Mouse (Mus musculus) 3T3-L1 (cell line): ENCODE results near the gene Gimap4.
A peak's percentile ranks its signal among the peaks of the same experiment; 100 is the strongest.
"Not testable (repeated sequence)": the region's sequence is repeated elsewhere in the genome, so short reads cannot be mapped to it uniquely, and the experiment has no call there.

Experiments used
- DNase-seq: peaks from one replicate; pipeline ENCODE4 v3.0.0-alpha.2; 2015; ENCODE audit warnings: low read depth, low spot score

Gimap4 gene

GRCm38 (mm10) chr6:48675931-48676859 is 8.2 kb upstream of the Gimap4 start, which contains the start of gene Gimap9:
Gene Gimap9, plus strand, starts transcription at chr6:48676129.
- DNase-seq = peak; percentile 53

DNA sequence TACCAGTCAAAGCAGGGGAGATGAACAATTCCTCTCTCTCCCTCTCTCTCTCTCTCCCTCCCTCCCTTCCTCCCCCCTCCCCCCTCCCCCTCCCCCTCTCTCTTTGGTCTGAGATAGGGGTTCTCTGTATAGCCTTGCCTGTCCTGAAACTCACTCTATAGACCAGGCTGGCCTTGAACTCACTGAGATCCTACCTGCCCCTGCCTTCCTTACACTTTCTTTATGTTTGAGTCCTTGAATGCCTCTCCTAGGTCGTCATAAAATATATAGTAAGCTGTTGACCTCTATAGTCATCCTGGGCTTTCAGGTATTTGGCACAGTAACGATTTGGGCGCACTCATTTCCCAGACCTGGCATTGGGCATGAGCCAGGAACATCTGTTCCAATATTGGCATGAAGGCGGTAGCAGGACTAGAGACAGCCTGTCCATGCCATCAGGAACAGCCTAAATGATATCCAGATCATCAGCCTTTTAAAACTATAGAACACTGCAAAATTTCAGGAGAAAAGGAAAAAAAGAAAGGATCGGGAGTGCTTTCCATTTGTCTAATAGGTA is 7.4 kb upstream of the Gimap4 start:
- DNase-seq = no peak

DNA sequence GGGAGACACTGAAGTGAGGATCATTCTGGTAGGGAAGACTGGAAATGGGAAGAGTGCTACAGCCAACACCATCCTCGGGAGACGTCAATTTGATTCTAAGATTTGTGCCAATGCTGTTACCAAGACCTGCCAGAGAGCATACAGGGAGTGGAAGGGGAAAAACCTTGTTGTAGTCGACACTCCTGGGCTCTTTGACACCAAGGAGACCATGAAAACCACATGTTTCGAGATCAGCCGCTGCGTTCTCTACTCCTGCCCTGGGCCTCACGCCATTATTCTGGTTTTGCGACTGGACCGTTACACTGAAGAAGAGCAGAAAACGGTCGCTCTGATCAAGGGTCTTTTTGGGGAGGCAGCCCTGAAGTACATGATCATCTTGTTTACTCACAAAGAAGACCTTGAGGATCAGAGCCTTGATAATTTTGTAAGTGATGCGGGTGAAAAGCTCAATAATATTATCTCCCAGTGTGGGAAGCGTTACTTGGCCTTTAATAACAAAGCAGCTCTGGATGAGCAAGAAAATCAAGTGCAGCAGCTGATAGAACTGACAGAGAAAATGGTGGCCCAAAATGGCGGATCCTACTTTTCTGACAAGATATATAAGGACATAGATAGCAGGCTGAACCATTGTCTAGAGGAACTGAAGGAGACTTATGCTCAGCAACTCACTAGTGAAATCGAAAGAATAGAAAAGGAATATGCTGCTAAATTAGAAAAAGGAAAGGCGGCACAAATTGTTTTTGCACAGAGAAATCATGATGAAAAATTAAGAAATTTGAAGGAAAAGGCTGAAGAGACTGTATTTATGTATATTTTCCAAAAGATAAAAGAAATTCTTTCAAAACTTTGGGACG is 6.6 kb upstream of the Gimap4 start:
- no peak for DNase-seq

DNA sequence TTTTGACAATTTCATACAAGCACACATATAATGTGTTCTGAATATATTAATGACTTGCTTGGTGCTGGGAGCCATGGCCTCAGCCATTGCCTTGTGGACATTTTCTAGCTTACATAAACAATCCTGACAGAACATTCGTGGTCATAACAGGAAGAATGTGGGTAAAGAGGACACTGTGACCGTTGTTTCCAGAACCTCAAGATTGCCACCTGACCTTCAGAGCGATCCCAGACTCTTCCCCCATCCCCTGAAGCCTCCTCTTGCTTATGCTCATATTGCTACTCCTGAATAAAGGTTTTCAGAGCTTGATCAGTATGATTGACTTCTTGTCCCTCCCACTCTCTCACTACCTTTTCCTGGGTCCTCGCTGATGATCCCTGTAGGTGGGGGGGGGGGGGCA is 6.0 kb upstream of the Gimap4 start:
- DNase-seq = no peak

- no peak for DNase-seq
Measured at GRCm38 (mm10) chr6:48679701-48680100, 4.6 kb upstream of the Gimap4 start.

- no peak for DNase-seq
Measured at GRCm38 (mm10) chr6:48680421-48680820, 3.9 kb upstream of the Gimap4 start.

DNA sequence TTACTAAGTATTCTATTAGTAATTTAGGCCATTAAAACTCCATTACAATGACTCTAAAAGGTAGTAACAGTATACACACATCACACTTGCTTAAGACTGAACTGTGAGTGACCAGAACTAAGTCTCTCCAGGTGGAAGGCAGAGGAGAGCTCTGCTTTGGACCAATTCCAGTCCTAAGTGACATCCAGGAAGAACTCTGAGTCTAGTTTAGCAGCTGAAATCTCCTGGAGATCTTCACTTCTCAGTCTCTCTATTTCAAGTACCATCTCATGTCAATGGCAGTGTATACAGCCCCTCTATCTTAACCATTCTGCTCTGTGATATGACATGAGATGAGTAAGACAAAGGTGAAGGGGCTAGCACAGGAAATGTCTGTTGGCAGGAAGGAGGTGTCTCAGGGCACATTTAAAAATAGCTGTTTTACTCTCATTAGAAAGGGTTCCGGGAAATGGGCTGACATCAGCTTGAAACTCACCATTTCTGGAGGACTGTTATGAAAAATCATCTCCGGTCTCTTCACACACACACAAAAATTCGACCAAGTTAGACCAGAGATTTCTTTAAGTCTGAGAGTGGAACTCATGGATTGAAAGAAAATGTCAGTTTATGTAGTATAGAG is 2.8 kb upstream of the Gimap4 start:
- no peak for DNase-seq

DNA sequence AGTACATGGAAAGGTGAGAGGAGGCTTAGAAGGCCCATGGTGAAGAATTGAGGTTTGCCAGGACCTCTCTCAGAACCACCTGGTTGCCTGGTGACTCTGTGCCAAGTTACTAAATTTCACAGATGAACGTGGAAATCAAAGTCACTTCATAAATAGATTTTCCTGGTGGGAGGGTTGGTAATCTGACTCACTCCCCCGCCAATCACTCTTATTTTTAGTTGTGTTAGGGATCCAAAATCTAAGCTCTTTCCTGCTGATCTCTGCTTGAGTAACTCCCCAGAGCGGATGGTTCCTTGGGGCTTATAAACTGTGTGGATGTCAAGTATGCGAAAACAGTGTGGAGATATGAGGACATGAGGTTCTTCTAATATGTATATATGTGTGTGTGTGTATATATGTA is 2.1 kb upstream of the Gimap4 start:
- DNase-seq = no peak

DNA sequence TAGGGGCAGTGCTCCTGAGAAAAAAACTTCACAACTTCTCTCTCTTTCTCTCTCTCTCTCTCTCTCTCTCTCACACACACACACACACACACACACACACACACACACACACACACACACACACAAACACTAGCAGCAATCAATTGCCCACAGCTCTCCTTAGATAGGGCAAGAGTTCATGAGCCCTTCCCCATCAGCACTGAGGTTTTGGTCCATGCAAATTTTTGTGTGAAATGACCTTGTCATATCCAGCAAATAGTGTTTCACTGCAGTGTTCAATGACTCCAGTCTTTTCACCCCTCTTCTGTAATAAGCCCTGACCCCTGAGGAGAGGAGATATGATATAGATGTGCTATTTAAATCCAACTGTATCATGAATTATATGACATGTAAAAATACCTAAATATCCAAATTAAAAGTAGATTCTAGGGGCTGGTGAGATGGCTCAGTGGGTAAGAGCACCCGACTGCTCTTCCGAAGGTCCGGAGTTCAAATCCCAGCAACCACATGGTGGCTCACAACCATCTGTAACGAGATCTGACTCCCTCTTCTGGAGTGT is 1.0 kb upstream of the Gimap4 start:
- not testable (repeated sequence) for DNase-seq

- no peak for DNase-seq
Measured at GRCm38 (mm10) chr6:48684806-48685205, 457 bp downstream of the Gimap4 start.

DNA sequence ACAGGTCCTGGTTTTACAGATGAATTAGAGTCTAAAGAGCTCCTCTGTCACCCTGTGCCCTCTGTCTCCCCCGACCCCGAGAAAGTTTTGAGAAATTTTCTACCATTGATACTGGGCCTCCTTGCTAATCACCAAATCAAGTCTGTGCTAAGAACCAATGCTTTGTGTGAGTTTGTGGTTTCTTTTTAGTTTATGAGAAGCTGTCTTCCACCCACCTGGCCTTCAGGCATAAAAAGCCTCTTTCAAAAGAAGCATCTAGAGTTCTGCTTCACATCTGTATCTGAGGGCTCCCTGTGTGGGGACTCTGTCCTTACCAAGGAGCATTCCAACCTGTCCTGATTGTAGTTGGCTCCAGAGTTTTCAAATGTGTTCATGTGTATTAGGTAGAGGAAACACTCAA is 902 bp downstream of the Gimap4 start:
- DNase-seq = no peak

GRCm38 (mm10) chr6:48685694-48686665 is 1.6 kb downstream of the Gimap4 start:
- no peak for DNase-seq

DNA sequence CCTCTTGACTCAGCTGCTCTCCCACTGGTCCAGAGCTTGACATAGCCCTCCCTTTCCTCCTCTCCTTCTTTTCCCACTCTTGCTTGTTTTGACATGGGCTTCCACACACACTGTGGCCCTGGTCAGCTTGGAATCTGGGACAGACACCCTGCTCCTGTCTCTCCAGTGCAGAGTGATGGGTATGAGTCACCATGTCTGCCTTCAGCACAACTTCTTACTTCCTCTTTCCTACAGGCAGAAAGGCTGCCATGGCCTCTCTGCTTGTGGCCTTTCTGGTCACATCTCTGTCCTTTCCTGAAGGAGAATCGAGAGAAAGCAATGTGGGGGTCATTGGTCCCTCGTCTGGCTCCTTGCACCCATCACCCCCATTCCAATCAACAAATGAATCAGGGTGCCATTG is 2.7 kb downstream of the Gimap4 start:
- DNase-seq = peak; percentile 17

DNA sequence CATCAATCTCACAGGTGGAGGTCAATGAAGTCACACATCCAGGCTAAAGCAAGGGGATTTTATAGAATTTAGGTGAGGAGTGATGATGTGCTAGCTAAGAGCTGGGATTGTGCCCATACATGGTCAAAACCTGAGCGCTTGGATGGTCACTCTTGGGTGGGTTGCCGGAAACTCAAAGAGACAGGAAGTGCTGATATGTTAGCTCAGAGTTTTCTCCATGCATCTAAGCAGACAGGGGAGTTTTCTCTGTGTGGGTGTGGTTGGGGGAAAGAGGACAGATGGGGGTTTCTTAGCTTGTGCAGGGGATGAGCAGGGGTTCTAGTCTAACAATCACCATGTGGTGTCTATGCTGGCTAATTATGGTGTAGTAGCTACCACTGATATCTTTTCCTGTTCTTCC is 5.0 kb downstream of the Gimap4 start:
- DNase-seq = no peak

DNA sequence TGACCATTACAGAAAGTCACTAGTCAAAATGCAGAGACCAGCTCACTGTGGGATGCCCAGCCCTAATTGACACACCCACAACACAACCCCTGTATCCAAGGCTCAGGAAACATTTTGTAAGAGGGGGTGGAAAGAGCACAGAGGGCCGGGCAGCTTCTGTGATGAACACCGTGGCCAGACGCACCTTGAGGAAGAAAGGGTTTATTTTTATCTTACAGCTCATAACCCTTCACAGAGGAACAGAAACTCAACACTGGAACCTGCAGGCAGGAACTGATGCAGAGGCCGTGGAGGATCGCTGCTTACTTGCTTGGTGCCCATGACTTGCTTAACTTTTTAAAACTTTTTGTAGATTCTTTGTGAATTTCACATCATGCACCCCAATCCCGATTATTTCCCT is 8.6 kb downstream of the Gimap4 start:
- no peak for DNase-seq

DNA sequence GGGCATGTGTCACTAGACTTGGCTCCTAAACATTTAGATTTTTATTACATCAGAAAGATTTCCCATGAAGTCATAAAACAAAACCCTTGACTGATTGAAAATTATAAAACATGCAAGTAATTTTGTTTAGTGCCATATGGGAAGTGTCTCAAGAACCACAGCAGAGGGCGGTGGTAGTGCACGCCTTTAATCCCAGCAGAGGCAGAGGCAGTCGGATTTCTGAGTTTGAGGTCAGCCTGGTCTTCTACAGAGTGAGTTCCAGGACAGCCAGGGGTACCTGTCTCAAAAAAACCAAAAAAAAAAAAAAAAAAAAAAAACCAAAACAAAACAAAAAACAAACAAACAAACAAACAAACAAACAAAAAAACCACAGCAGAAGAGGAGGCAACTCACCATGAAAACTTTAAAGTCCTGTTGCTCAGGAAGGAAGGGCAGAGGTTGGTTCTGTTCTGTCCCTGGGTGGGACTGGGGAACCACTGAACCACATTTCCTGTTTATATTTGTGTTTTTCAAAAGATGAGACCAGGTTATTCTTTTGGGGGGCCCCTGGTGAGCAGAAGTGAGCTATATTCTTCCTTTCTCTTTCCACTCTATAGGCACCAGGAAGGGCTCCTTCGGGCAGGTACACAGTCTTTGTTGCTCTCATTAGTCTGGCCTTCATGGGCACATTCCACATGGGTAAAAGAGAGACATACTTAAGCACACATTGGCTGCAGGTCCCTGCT is 12.6 kb downstream of the Gimap4 start:
- DNase-seq = no peak

DNA sequence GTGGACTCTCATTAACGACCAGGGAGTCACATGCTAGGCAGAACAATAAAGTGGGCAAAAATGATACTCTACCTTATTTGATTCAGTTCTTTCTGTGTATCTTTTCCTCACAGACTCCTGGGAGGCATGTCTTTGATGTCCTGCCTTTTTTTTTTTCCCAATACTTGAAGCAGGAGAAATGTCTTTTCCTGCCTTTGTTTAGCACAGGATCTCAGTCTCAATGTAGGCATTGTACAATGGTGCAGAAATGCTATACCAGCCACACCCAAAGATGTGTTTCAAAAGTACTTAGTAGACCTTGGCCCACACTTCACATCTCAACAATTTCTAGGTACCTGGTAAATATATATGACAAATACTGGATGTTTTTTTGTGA is 13.2 kb downstream of the Gimap4 start:
- no peak for DNase-seq

DNA sequence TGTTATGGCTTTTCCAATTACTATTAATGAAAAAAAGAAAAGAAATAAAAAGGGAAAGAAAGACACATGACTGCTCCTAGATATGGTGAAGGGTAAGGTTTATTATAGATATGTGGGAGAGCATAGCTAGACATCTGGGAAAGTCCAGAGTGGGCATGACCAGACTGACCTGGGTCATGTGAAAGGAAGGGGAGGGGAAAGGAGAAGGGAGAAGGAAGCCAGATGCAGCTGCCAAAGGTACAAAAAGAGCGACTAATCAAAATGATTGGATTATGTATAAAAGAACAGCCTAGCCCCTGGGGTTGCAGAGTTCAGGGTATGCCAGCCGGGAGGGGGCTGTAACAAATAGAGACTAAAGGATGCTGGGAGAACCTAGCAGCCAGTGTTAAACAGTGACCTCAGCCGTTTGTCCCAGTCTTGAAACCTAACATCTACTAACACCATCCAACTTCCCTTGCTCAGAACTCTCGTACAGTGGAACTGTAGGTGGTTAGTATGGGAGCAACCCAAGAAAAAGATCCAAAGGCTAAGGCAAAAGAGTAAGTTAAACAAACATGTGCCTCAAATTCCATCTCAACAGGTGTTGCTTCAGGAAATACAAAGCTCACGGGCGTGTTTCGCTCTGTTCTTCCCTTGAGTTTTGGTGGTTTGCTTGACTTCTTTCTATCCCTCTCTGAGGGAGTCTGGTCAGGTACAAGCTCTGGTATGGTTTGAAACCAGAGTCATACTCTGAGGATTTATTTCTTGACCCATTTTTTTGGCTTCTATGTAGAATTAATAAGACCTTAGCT is 13.9 kb downstream of the Gimap4 start:
- DNase-seq = no peak

- no peak for DNase-seq
Measured at GRCm38 (mm10) chr6:48698888-48699287, 14.5 kb downstream of the Gimap4 start.
